Mouse (Mus musculus) midbrain, postnatal 0 days (tissue): ENCODE data around the gene Dpf1. TPM values are rescaled to one million over a fixed set of nuclear protein-coding genes. Genes with fewer than 3 reads are reported as not detected.

Experiments
- ATAC-seq: fragments of 200-750 bp; cut with Nextera tagmentation; 2 replicates; pipeline ENCODE4 v1.8.0; 2017; ENCODE audit warnings: moderate number of reproducible peaks, mild to moderate bottlenecking, moderate TSS enrichment, moderate library complexity; ENCODE audit not compliant: low FRiP score
- DNase-seq: peaks from one replicate; pipeline ENCODE4 v3.0.0-alpha.2; 2015; ENCODE audit warnings: low spot score
- H3K27ac ChIP-seq: fragments of 300-500 bp; sonication (generic); 2 replicates; pipeline ENCODE4 v1.5.1; 2014; ENCODE audit warnings: low read depth, mild to moderate bottlenecking, low read length, mixed read lengths
- H3K27me3 ChIP-seq: fragments of 300-500 bp; sonication (generic); 2 replicates; pipeline ENCODE4 v1.6.1; 2014; ENCODE audit warnings: low read length, control low read depth, mixed read lengths; ENCODE audit not compliant: insufficient read depth
- H3K36me3 ChIP-seq: fragments of 300-500 bp; sonication (generic); 2 replicates; pipeline ENCODE4 v1.6.1; 2014; ENCODE audit warnings: low read length, control low read depth, mixed read lengths; ENCODE audit not compliant: insufficient read depth
- H3K4me1 ChIP-seq: fragments of 300-500 bp; sonication (generic); 2 replicates; pipeline ENCODE4 v1.6.1; 2014; ENCODE audit warnings: mild to moderate bottlenecking, control low read depth, antibody characterized with exemption, low read length, mixed read lengths; ENCODE audit not compliant: insufficient read depth
- H3K4me2 ChIP-seq: fragments of 300-500 bp; sonication (generic); 2 replicates; pipeline ENCODE4 v1.6.1; 2014; ENCODE audit warnings: low read depth, mild to moderate bottlenecking, low read length, mixed read lengths; ENCODE audit not compliant: poor library complexity, severe bottlenecking
- H3K4me3 ChIP-seq: fragments of 300-500 bp; sonication (generic); 2 replicates; pipeline ENCODE4 v1.5.1; 2014; ENCODE audit warnings: low read depth, mild to moderate bottlenecking, low read length, moderate library complexity
- H3K9ac ChIP-seq: fragments of 300-500 bp; sonication (generic); replicated peaks from 2 replicates; pipeline ENCODE4 v1.6.1; 2014; ENCODE audit warnings: mild to moderate bottlenecking, low read length, moderate library complexity, mixed read lengths; ENCODE audit not compliant: poor library complexity, severe bottlenecking
- H3K9me3 ChIP-seq: fragments of 300-500 bp; sonication (generic); 2 replicates; pipeline ENCODE4 v1.6.1; 2016; ENCODE audit warnings: low read length, control low read depth
- CTCF ChIP-seq: IDR thresholded peaks from 2 replicates; pipeline ENCODE4 v1.5.1; 2016; ENCODE audit warnings: antibody characterized with exemption, mild to moderate bottlenecking
- WGBS: fragments of 180-500 bp; shearing (Covaris S2); extraction: QIAGEN DNeasy Blood & Tissue Kit; methylation state at CpG from one replicate; pipeline ENCODE4 v1.1.7; 2014; 5-methylcytosine and 5-hydroxymethylcytosine counted together
- polyA plus RNA-seq: library from polyadenylated mRNA; unstranded; fragments of >200 nt; fragmentation: Nextera tagmentation; extraction: Ambion mirVana; gene quantifications from 2 replicates; pipeline ENCODE4 v1.2.1, GENCODE M21; 2015
- total RNA-seq: library from RNA; depleted of rRNA; stranded (reverse); fragments of >200 nt; gene quantifications from 2 replicates; pipeline ENCODE4 v1.2.3, GENCODE M21; 2014

Dpf1 gene
- total and polyA plus RNA-seq, 2 experiments from 2014 or later: 160 to 192 TPM

GRCm38 (mm10) chr7:29342489-29343092, 38.8 kb downstream of the Dpf1 start:
- Histone ChIP-seq H3K9me3 (no peaks in the 10 kb centered on the region), H3K4me2 (no peak overlapping the region), H3K4me3 (no peak overlapping the region), H3K9ac (0 out of 2 replicates have a peak overlapping the region, but pooled peaks have one; percentile 19), H3K36me3 (peaks cover 20% of the 10 kb centered on the region), H3K4me1 (no peaks in the 10 kb centered on the region), H3K27me3 (no peaks in the 10 kb centered on the region), H3K27ac (peak overlapping the region; percentile 38; the same call in 1 of the 2 replicates)
- peak; percentile 15 for DNase-seq
- TF ChIP-seq CTCF: no peak
- no peak for ATAC-seq
- WGBS: 43% methylated on average over 8 of the region's 8 CpGs

DNA sequence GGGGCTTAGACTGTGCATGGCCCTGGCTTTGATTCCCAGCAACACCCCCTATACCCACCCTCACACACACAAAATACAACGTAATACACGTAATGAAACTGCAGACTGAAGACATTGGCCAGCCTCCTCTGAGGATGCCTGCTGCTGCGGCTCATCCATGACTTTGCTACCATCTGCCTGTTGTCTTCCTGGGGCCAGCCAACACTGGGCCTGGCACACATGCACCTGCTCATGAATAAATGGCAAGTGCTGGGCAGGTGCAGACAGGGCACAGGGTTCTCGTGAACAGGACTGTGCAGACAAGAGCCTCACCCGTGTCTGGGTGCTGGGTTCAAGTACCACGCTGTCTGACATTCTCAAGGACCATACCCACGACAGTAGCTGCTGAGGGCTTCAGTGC, 40.0 kb downstream of the Dpf1 start:
- no peak; the same call in 1 of the 2 replicates for ATAC-seq

DNA sequence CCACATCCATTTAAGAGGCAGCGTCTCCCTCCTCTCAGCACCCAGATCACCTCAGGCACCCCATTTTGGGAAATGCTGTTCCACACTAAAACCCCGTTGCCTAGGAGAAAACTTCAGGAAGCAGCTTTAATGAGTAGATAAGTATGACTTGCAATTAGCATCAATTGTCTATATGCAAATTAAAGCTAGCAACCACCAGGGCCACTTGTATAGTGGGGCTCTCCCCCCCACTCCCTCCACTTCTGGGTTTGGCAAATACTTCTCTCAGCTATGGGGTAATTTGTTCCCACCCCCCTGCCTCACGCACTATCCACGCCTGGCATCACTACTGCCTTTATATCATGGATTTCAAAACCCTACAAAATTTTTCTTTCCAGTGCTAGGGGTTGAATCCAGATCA, 41.8 kb downstream of the Dpf1 start:
- DNase-seq (no peak), ATAC-seq (no peak)
- H3K4me2 ChIP-seq: no peak overlapping the region
- no peak overlapping the region for H3K4me3 ChIP-seq
- WGBS: 63% methylated on average over 4 of the region's 4 CpGs
- no peaks in the 10 kb centered on the region for H3K27me3 ChIP-seq
- H3K36me3 ChIP-seq: peaks cover 33% of the 10 kb centered on the region
- no peak overlapping the region for H3K9ac ChIP-seq
- H3K9me3 ChIP-seq: no peaks in the 10 kb centered on the region
- H3K27ac ChIP-seq: no peak overlapping the region; the same call in 1 of the 2 replicates
- TF ChIP-seq CTCF: no peak
- H3K4me1 ChIP-seq: no peaks in the 10 kb centered on the region

More for the DNA sequence above, 40.0 kb downstream of the Dpf1 start:
- Histone ChIP-seq H3K27me3 (no peaks in the 10 kb centered on the region), H3K27ac (no peak overlapping the region), H3K4me3 (no peak overlapping the region), H3K9ac (no peak overlapping the region), H3K9me3 (no peaks in the 10 kb centered on the region), H3K36me3 (peaks cover 24% of the 10 kb centered on the region), H3K4me1 (no peaks in the 10 kb centered on the region), H3K4me2 (no peak overlapping the region)
- WGBS: 95% methylated on average over 7 of the region's 7 CpGs
- no peak for DNase-seq
- TF ChIP-seq CTCF: no peak

DNA sequence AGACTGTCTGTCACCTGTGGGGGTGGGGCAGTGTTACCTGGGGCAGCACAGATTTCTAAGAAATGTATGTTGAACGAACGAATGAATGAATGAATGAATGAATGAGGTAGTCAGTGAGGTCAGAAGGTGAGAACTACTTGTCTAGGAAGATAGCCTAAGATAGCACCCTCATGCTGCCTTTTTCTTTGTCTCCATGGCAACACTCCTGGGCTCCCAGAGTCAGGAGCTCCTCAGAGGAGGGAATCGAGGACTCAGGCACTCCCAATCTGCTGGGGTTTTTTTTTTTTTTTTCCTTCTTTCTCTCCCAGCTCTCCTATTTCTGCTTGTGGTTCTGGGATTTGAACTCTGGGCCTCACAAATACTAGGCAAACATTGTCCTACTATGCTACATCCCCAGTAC, 42.5 kb downstream of the Dpf1 start:
- WGBS: 65% methylated on average over 3 of the region's 3 CpGs
- Histone ChIP-seq H3K36me3 (peaks cover 37% of the 10 kb centered on the region), H3K27me3 (no peaks in the 10 kb centered on the region), H3K4me3 (no peak overlapping the region), H3K4me1 (no peaks in the 10 kb centered on the region), H3K9me3 (no peaks in the 10 kb centered on the region), H3K4me2 (no peak overlapping the region), H3K9ac (no peak overlapping the region), H3K27ac (no peak overlapping the region; the same call in 1 of the 2 replicates)
- ATAC-seq (no peak), DNase-seq (no peak)
- TF ChIP-seq CTCF: no peak

GRCm38 (mm10) chr7:29350489-29350888, 46.7 kb downstream of the Dpf1 start:
- no peak overlapping the region for H3K4me2 ChIP-seq
- DNase-seq (no peak), ATAC-seq (no peak)
- H3K9ac ChIP-seq: no peak overlapping the region
- no peak overlapping the region for H3K27ac ChIP-seq
- 95% methylated on average over 10 of the region's 10 CpGs for WGBS
- no peaks in the 10 kb centered on the region for H3K9me3 ChIP-seq
- no peaks in the 10 kb centered on the region for H3K27me3 ChIP-seq
- no peaks in the 10 kb centered on the region for H3K4me1 ChIP-seq
- H3K4me3 ChIP-seq: no peak overlapping the region
- no peak for TF ChIP-seq CTCF
- peaks cover 61% of the 10 kb centered on the region for H3K36me3 ChIP-seq

- no peak overlapping the region for H3K27ac ChIP-seq
- H3K4me3 ChIP-seq: no peak overlapping the region
- DNase-seq: no peak
- H3K4me2 ChIP-seq: no peak overlapping the region
- no peaks in the 10 kb centered on the region for H3K9me3 ChIP-seq
- no peaks in the 10 kb centered on the region for H3K4me1 ChIP-seq
- no peaks in the 10 kb centered on the region for H3K27me3 ChIP-seq
- no peak for ATAC-seq
- TF ChIP-seq CTCF: no peak
- peaks cover 70% of the 10 kb centered on the region for H3K36me3 ChIP-seq
- H3K9ac ChIP-seq: no peak overlapping the region
- WGBS: 81% methylated on average over 8 of the region's 8 CpGs
Measured at GRCm38 (mm10) chr7:29352246-29352645, 48.5 kb downstream of the Dpf1 start.
